Mouse (Mus musculus) embryonic facial prominence, embryonic 14.5 days (tissue): Measurements from ENCODE around the gene Iqcc. TPM values are rescaled to one million over a fixed set of nuclear protein-coding genes. Genes with fewer than 3 reads are reported as not detected.

Experiments
- ATAC-seq: fragments of 200-750 bp; cut with Nextera tagmentation; 2 replicates; pipeline ENCODE4 v1.8.0; 2017; ENCODE audit warnings: low read depth, moderate number of reproducible peaks, moderate TSS enrichment
- DNase-seq: peaks from one replicate; pipeline ENCODE4 v3.0.0-alpha.2; 2015; ENCODE audit warnings: low spot score
- H3K27ac ChIP-seq: fragments of 300-500 bp; sonication (generic); replicated peaks from 2 replicates; pipeline ENCODE4 v1.5.1; 2014; ENCODE audit warnings: low read depth, mild to moderate bottlenecking, low read length, moderate library complexity
- H3K27me3 ChIP-seq: fragments of 300-500 bp; sonication (generic); replicated peaks from 2 replicates; pipeline ENCODE4 v1.6.1; 2014; ENCODE audit warnings: low read length; ENCODE audit not compliant: control insufficient read depth, insufficient read depth
- H3K36me3 ChIP-seq: fragments of 300-500 bp; sonication (generic); 2 replicates; pipeline ENCODE4 v1.6.1; 2014; ENCODE audit warnings: low read length, mixed read lengths; ENCODE audit not compliant: control insufficient read depth, insufficient read depth
- H3K4me1 ChIP-seq: fragments of 300-500 bp; sonication (generic); 2 replicates; pipeline ENCODE4 v1.6.1; 2014; ENCODE audit warnings: antibody characterized with exemption, low read length; ENCODE audit not compliant: control insufficient read depth, insufficient read depth
- H3K4me2 ChIP-seq: fragments of 300-500 bp; sonication (generic); 2 replicates; pipeline ENCODE4 v1.6.1; 2014; ENCODE audit warnings: low read depth, mild to moderate bottlenecking, low read length, moderate library complexity, mixed read lengths
- H3K4me3 ChIP-seq: fragments of 300-500 bp; sonication (generic); 2 replicates; pipeline ENCODE4 v1.5.1; 2014; ENCODE audit warnings: low read depth, mild to moderate bottlenecking, low read length
- H3K9ac ChIP-seq: fragments of 300-500 bp; sonication (generic); 2 replicates; pipeline ENCODE4 v1.6.1; 2014; ENCODE audit warnings: low read depth, mild to moderate bottlenecking, low read length, moderate library complexity, mixed read lengths
- H3K9me3 ChIP-seq: fragments of 300-500 bp; sonication (generic); 2 replicates; pipeline ENCODE4 v1.6.1; 2016; ENCODE audit warnings: low read length; ENCODE audit not compliant: control insufficient read depth
- WGBS: fragments of 180-500 bp; shearing (Covaris S2); extraction: QIAGEN DNeasy Blood & Tissue Kit; methylation state at CpG from one replicate; pipeline ENCODE4 v1.1.7; 2014; 5-methylcytosine and 5-hydroxymethylcytosine counted together
- polyA plus RNA-seq: library from polyadenylated mRNA; unstranded; fragments of >200 nt; fragmentation: Nextera tagmentation; extraction: Ambion mirVana; gene quantifications from 2 replicates; pipeline ENCODE4 v1.2.1, GENCODE M21; 2014

Gene Iqcc
- polyA plus RNA-seq, 1 experiment from 2014 or later: 26.6 TPM

DNA sequence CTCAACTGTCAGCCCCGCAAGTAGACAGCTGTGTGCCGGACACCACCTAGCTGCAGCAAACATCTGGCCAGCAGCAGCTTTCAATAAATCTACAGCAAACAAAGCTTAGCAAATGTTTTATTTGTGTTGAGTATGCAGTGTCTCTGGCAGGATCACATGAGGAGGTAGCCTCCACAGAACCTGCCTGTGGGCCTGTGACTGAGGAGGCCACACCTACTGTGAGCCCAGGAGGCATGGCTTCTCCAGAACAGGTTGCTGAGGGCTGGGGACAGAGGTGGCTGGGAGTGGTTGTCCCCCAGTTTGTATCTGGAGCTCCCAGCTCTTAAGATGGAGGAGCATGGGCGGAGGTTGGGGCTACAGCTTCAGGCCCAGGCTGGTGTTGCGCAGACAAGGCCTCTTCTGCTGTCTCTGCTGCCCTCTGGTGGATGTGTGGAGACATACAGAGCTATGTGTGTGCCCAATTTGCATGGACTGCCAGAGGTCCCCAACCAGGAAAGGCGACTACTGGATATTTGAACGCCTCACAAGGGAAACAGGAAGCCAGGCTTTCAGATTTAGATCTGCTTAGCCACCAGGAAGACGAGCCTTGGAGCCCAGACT is 10.4 kb downstream of the Iqcc start:
- peaks cover 44% of the 10 kb centered on the region for H3K36me3 ChIP-seq
- DNase-seq: peak; percentile 90
- no peaks in the 10 kb centered on the region for H3K4me1 ChIP-seq
- H3K27ac ChIP-seq: no peak overlapping the region; the same call in 1 of the 2 replicates
- WGBS: 31% methylated on average over 7 of the region's 7 CpGs
- H3K9me3 ChIP-seq: no peaks in the 10 kb centered on the region
- no peak overlapping the region for H3K4me2 ChIP-seq
- no peaks in the 10 kb centered on the region for H3K27me3 ChIP-seq
- no peak overlapping the region for H3K4me3 ChIP-seq
- peak overlapping the region; percentile 37; the same call in 1 of the 2 replicates for H3K9ac ChIP-seq
- ATAC-seq: peak; percentile 90

GRCm38 (mm10) chr4:129600233-129601158 is 18.4 kb downstream of the Iqcc start, which contains the start of the genes Eif3i and Tmem234:
TSS of gene Eif3i (minus strand) at chr4:129600648.
TSS of gene Tmem234 (plus strand) at chr4:129600668.
- ATAC-seq (peak; percentile 93), DNase-seq (peak; percentile 93)
- H3K4me2 ChIP-seq: peak within 1 kb of the TSS; percentile 55
- H3K27ac ChIP-seq: peak within 1 kb of the TSS; percentile 69; the same call in 1 of the 2 replicates
- H3K4me3 ChIP-seq: peak within 1 kb of the TSS; percentile 96
- no peaks in the 10 kb centered on the region for H3K27me3 ChIP-seq
- H3K9me3 ChIP-seq: no peaks in the 10 kb centered on the region
- peaks cover 57% of the 10 kb centered on the region for H3K36me3 ChIP-seq
- WGBS: under 1% methylated on average over 63 of the region's 74 CpGs
- H3K4me1 ChIP-seq: peaks cover 14% of the 10 kb centered on the region
- peak within 1 kb of the TSS; percentile 93 for H3K9ac ChIP-seq

- H3K4me1 ChIP-seq: no peaks in the 10 kb centered on the region; the same call in 1 of the 2 replicates
- H3K4me2 ChIP-seq: no peak overlapping the region
- no peaks in the 10 kb centered on the region for H3K27me3 ChIP-seq
- DNase-seq (no peak), ATAC-seq (no peak)
- no peak overlapping the region for H3K27ac ChIP-seq
- H3K9ac ChIP-seq: no peak overlapping the region
- H3K36me3 ChIP-seq: peaks cover 41% of the 10 kb centered on the region
- WGBS: 68% methylated on average over 4 of the region's 4 CpGs
- H3K9me3 ChIP-seq: no peaks in the 10 kb centered on the region
- no peak overlapping the region for H3K4me3 ChIP-seq
Measured at GRCm38 (mm10) chr4:129588865-129589264, 30.0 kb downstream of the Iqcc start.

DNA sequence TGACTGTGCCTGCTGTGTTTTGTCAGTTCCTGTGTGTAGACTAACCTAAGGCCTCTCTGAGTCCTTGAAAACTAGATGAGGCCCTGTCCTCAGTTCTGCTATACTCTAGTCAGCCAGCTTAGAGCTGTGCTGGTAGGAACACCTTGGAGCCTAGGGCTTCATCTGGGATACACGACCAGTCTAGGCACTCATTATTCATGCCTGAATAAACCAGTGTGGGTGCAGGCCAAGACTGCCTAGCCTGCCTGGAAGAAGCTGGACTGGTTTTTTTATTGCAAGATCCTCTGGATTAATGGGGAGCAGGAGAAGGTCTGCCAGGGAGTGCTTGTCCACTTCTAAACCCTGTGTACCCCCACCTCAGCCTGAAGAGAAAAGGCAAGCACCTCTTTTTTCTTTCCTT is 32.0 kb downstream of the Iqcc start:
- ATAC-seq: no peak
- 40% methylated on average over 1 of the region's 1 CpGs for WGBS
- no peak overlapping the region for H3K27ac ChIP-seq

GRCm38 (mm10) chr4:129585773-129586172 is 33.1 kb downstream of the Iqcc start:
- H3K27me3 ChIP-seq: no peaks in the 10 kb centered on the region
- whole genome bisulfite sequencing: 71% methylated on average over 9 of the region's 9 CpGs
- H3K9me3 ChIP-seq: no peaks in the 10 kb centered on the region
- no peak overlapping the region for H3K4me3 ChIP-seq
- H3K36me3 ChIP-seq: peaks cover 10% of the 10 kb centered on the region
- H3K27ac ChIP-seq: no peak overlapping the region
- DNase-seq (no peak), ATAC-seq (no peak)
- H3K4me2 ChIP-seq: peak overlapping the region; percentile 68; the same call in 1 of the 2 replicates
- H3K9ac ChIP-seq: no peak overlapping the region
- H3K4me1 ChIP-seq: no peaks in the 10 kb centered on the region; the same call in 1 of the 2 replicates

More for the DNA sequence above, 32.0 kb downstream of the Iqcc start:
- no peak overlapping the region for H3K4me2 ChIP-seq
- H3K27me3 ChIP-seq: no peaks in the 10 kb centered on the region
- peak; percentile 12 for DNase-seq
- H3K4me3 ChIP-seq: no peak overlapping the region
- H3K36me3 ChIP-seq: peaks cover 22% of the 10 kb centered on the region
- H3K9me3 ChIP-seq: no peaks in the 10 kb centered on the region
- H3K4me1 ChIP-seq: no peaks in the 10 kb centered on the region; the same call in 1 of the 2 replicates
- no peak overlapping the region for H3K9ac ChIP-seq

DNA sequence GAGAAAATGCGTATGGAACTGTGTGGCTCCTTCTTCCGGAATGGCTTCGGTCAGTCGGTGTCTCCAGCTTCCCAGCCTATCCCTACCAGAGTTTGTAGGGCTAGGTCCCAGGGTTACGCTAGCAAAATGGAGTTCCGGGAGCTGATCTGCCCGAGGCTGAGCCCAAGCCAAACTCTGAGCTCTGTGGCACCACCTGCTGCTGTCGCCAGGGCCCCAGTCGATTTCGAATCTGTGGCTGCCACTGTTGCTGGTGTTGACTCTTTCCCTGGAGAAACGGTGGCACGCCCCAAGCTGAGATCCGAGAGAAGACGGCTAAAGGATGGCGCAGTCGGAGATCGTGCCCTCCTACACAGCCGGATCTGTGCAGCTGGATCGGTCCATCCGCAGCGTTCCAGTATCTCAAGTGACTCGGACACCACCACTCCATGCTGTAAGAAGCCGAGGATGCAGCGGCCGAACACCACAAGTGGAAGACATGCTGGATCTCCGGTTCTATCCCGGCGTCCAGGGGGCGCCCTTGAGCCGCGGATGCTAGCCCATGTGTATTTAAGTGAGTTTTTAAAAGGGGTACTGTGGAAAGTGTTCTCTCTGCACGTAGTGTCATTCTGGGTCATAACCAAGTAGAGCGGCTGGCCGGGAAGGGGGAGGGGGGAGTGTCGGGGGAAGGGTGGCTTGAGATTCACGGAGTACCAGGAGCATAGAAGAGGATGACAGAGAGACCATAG is 33.9 kb downstream of the Iqcc start:
- no peaks in the 10 kb centered on the region; the same call in 1 of the 2 replicates for H3K4me1 ChIP-seq
- no peaks in the 10 kb centered on the region for H3K9me3 ChIP-seq
- peak overlapping the region; percentile 68 for H3K4me2 ChIP-seq
- no peaks in the 10 kb centered on the region for H3K27me3 ChIP-seq
- peak overlapping the region; percentile 65 for H3K9ac ChIP-seq
- peaks cover 3% of the 10 kb centered on the region; the same call in 1 of the 2 replicates for H3K36me3 ChIP-seq
- peak overlapping the region; percentile 45 for H3K4me3 ChIP-seq
- H3K27ac ChIP-seq: no peak overlapping the region
- WGBS: 1% methylated on average over 36 of the region's 36 CpGs
- DNase-seq (peak; percentile 85), ATAC-seq (peak; percentile 81)

- Histone ChIP-seq H3K9me3 (no peaks in the 10 kb centered on the region), H3K4me2 (peak overlapping the region; percentile 68), H3K9ac (peak overlapping the region; percentile 65), H3K4me3 (peak overlapping the region; percentile 45), H3K36me3 (no peaks in the 10 kb centered on the region), H3K27ac (no peak overlapping the region), H3K27me3 (no peaks in the 10 kb centered on the region), H3K4me1 (no peaks in the 10 kb centered on the region; the same call in 1 of the 2 replicates)
- DNase-seq (no peak), ATAC-seq (no peak)
- WGBS: 70% methylated on average over 1 of the region's 1 CpGs
Measured at GRCm38 (mm10) chr4:129584370-129584769, 34.5 kb downstream of the Iqcc start.

GRCm38 (mm10) chr4:129582251-129582650 is 36.6 kb downstream of the Iqcc start:
- H3K4me3 ChIP-seq: no peak overlapping the region
- H3K9ac ChIP-seq: no peak overlapping the region
- H3K4me1 ChIP-seq: no peaks in the 10 kb centered on the region; the same call in 1 of the 2 replicates
- H3K9me3 ChIP-seq: no peaks in the 10 kb centered on the region
- no peak overlapping the region for H3K27ac ChIP-seq
- 78% methylated on average over 1 of the region's 1 CpGs for WGBS
- DNase-seq (no peak), ATAC-seq (no peak)
- no peaks in the 10 kb centered on the region for H3K27me3 ChIP-seq
- no peaks in the 10 kb centered on the region for H3K36me3 ChIP-seq
- H3K4me2 ChIP-seq: no peak overlapping the region
